Mouse (Mus musculus) bone marrow macrophage, adult 2 months (primary cell): ENCODE measurements around the gene Six2.

Experiments used
- CTCF ChIP-seq: IDR thresholded peaks from 2 replicates; pipeline ENCODE4 v1.5.1; 2012; ENCODE audit warnings: low read depth, mild to moderate bottlenecking, low read length, moderate library complexity
- POLR2A ChIP-seq: IDR thresholded peaks from 2 replicates; pipeline ENCODE4 v1.6.1; 2012; ENCODE audit warnings: mild to moderate bottlenecking, low read depth, low read length, borderline replicate concordance

- TF ChIP-seq CTCF (no peak), POLR2A (no peak)
These were observed 2.9 kb upstream of the Six2 start for GRCm38 (mm10) chr17:85690969-85691335.
